Mouse (Mus musculus) cortical plate, adult 2 months (tissue): ENCODE measurements around the gene Mcur1.

Experiments used
- CTCF ChIP-seq: fragments of 200-500 bp; IDR thresholded peaks from 2 replicates; pipeline ENCODE4 v1.5.1; 2011; ENCODE audit warnings: mild to moderate bottlenecking, control low read depth, low read length; ENCODE audit not compliant: insufficient read depth; ENCODE audit errors: extremely low read depth
- POLR2A ChIP-seq: fragments of 200-500 bp; IDR thresholded peaks from 2 replicates; pipeline ENCODE4 v1.6.1; 2011; ENCODE audit warnings: mild to moderate bottlenecking, low read length, control low read depth; ENCODE audit not compliant: insufficient read depth; ENCODE audit errors: extremely low read depth

DNA sequence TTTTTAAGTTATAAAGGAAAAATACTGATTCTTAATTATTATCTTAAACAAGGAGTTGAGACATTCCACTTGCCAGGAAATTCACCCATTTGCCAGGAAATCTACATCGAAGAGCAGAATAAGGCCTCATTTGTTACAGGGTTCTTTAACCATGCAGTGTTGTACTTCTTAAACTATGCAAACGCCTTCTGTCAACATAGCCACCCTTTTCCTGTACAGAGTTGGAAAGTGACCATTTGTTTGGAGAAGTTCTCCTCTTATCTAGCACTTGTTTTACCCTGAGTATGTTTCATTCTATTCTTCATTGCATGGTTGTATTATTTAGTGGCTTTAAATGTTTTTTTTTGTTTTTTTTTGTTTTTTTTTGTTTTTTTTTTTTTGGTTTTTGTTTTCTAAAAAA lies 14.0 kb upstream of the Mcur1 start:
- TF ChIP-seq POLR2A (no peak), CTCF (no peak)
